Mouse (Mus musculus) olfactory bulb, adult 2 months (tissue): ENCODE data around the gene Ptpn14.

Source experiments
- CTCF ChIP-seq: fragments of 200-500 bp; IDR thresholded peaks from 2 replicates; pipeline ENCODE4 v1.5.1; 2012; ENCODE audit warnings: low read depth, mild to moderate bottlenecking, low read length, moderate library complexity; ENCODE audit not compliant: insufficient read depth
- POLR2A ChIP-seq: fragments of 200-500 bp; IDR thresholded peaks from 2 replicates; pipeline ENCODE4 v1.6.1; 2012; ENCODE audit warnings: mild to moderate bottlenecking, low read depth, low read length, moderate library complexity; ENCODE audit not compliant: insufficient read depth

DNA sequence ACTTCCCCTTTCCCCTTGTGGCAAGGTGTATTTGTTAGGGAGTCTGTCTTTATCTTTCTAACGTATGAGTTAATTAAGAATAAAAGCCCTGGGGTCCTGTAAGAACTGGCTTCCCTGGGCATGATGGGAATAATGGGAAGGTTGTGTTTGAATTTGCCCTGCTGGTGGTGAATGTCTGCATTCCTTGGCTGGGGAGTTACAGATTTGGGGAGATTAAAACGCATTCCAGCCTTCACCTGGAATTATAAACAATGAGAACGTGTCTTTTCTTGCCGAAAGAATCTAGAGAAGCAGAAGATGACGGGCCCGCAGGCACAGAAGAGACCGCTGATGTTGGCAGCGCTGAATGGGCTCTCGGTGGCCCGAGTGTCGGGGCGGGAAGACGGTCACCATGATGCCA lies 126.6 kb downstream of the Ptpn14 start:
- TF ChIP-seq CTCF (no peak), POLR2A (no peak)
